Mouse (Mus musculus) left cerebral cortex, postnatal 14 days (tissue): ENCODE data around the gene Rsu1. TPM values are rescaled to one million over a fixed set of nuclear protein-coding genes. Genes with fewer than 3 reads are reported as not detected.

Experiments used
- DNase-seq, 2 experiments: peaks; one replicate each; pipeline ENCODE4 v3.0.0; 2021 to 2022; ENCODE audit warnings: low spot score in 2 of 2, mixed read lengths in 1 of 2
- intact Hi-C: fragments of 180-260 bp; cut with DNase I; formaldehyde crosslinking; loops from one replicate; pipeline ENCODE4 v1.15.1; 2025
- total RNA-seq, 2 experiments: library from RNA; stranded (reverse); gene quantifications; 2 replicates each; pipeline ENCODE4 v1.2.3; 2021

Gene Rsu1
- total RNA-seq, 2 experiments from 2014 or later = 42.1 to 46.1 TPM

DNA sequence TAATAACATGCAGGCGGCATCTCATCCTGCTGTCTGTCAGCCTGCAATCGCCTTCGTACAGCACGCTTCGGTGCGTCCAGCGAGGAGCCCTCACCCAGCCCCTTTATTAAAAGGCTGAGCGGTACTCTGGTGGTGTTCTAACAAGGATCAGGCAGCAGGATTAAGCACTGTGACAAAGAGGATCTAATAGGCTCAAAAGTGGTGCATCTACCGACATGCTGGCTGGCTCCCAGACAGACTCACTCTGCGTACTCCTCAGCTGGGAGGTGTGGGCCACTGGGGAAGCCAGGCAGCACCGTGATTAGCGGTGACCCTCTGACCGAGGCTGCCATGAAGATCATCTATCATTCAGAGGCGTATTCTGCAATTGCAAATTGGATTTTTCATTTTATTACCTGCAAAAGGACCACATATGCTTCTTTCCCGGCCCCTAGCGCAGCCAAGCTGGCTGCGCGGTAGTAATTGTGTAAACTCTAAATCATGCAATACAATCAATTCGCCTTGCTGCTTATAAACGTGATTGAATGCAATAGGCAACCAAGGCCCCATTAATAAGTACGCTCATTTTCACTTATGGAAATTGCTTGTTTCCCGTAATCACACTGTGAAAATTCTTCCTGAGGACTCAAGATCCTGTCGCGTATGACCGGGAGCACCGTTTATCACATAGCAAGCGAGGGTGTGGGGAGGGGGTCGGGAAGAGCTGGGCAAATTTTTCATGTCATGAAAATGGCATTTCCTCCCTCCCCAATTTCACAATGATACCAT is 95.5 kb downstream of the Rsu1 start:
- intact Hi-C loops = no loop called here

GRCm38 (mm10) chr2:13174461-13174860 is 96.8 kb downstream of the Rsu1 start:
- intact Hi-C loops = no loop called here
- DNase-seq = no peak

More for the DNA sequence above, 95.5 kb downstream of the Rsu1 start:
- DNase-seq = no peak

GRCm38 (mm10) chr2:13170651-13171050 is 100.6 kb downstream of the Rsu1 start:
- intact Hi-C loops = no loop called here
- DNase-seq = no peak

DNA sequence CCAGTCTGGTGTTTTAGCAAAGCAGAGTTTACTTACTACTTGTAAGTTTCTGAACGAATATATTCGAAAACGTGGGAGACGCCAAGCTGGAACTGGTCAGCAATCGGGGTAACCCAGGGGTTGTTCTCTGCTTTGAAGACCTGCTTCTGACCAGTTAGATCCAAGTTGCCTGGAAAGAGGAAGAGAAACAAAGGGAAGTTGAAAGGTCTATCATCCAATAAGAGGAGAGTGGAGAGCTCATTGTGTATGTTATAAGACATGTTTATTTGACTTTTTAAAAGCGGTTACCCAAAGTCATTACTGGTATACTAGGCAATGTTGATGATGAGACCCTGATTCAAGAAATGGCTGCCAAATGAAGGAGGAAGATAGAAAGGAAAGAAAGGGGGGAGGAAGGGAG is 101.3 kb downstream of the Rsu1 start:
- intact Hi-C loops = no loop called here
- no peak for DNase-seq

DNA sequence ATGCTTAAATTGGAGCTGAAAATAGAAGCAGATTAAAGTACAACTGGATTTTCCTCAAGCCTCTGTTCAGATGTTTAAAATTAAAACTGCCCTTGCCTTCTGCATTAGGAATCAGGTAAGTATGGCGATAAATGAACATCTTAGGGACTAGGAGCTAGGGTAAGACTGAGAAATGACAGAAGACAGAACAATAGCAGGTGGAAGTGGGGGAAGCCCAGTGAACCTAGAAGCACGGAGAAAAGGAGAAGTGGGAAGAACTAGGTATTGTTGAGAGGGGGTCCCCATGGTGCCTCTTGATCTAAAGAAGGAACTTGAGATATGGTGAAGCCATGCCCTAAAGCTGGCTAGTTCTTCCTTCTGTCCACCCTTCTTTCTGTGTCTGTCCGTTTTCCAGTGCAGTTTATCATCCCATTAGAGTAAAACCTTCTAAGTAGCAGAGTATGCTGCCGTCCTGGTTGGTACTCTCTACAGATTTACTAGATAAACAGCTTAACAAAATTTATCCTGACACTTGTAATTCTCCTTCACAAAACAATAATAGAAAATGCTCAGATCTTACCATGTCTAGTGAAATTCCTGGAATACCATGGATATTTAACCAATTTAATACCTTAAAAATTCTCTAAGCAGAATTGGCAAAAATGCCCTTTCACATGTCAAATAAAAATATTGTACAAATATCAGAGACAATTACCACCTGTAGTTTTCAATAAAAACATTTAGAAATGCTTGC is 101.9 kb downstream of the Rsu1 start:
- no peak for DNase-seq
- intact Hi-C loops = no loop called here

DNA sequence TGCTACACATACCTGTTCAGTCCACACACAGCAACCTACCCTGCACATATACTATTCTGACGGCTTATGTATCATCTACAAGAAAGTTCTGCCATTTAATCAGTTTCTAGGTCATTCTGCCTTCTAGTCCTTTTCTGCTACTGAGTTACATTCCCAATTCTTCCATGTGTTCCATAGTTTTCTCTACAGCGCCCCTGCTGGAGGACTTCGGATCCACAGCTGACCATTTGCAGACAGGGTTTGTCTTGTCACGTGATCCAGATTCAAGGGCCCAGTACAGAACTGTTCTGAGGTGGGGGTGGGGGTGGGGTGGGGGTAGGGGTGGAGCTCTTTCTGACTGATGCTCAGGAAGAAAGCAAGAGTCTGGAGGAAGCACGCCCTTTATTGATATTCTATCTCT is 102.5 kb downstream of the Rsu1 start:
- DNase-seq = no peak
- intact Hi-C loops = no loop called here

DNA sequence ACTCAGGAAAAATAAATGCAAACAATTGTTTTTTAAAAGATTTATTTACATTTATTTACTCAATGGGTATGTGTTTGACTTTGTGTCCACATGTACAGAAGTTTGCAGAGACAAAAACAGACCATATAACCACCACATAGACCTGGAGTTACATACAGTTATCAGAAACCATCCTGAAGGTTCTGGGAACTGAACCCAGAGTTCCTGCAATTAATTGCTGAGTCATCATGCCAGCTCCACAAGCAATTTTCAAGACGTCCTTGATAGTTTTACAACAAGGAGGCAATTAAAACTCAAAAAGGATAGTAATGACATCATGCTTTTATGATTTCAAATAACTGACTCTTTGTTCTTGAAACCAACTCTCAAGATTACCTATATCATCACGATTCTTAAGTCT is 109.5 kb downstream of the Rsu1 start:
- intact Hi-C loops = no loop called here
- DNase-seq = no peak

GRCm38 (mm10) chr2:13145245-13145644 is 126.0 kb downstream of the Rsu1 start:
- DNase-seq = no peak
- intact Hi-C loops = no loop called here

- DNase-seq = no peak
- intact Hi-C loops = no loop called here
These were observed 136.3 kb downstream of the Rsu1 start for GRCm38 (mm10) chr2:13134890-13135289.

DNA sequence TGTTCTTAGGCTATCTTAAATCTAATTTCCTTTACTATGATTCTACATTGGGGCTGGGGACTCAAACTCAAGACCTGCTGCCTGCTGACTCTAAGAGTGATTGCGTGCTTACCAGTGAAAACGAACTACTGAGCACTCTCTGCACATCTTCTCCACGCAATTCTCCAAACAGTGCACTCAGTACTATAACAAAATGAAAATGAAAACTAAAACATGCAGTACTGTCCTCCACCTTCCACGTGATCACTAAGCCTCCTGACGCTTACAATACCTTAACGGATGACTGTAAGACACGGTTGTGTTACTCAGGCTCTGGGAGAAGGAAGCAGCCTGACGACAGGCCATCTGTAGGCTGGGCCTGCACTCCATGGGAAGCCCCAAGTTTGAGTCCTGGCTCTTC is 138.4 kb downstream of the Rsu1 start:
- intact Hi-C loops = no loop called here

DNA sequence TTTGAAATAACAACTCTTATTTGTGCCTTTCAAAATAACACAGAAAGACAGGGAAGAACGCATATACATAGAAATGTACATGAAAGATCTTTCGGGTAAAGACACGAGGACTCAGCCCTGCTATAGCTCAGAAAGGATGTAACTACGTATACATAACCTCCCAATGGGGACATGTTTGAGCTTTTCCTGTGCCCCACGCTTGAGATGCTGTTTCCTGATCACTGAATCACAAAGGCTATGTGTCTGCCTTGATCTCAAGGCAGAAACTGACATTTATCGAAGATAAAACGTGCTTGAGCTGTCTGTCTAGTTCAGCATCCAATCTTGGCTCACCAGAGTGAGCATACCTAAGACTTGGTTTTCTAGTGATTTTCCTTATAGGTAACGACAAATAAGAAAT is 138.8 kb downstream of the Rsu1 start:
- DNase-seq = no peak
- intact Hi-C loops = no loop called here

More for the DNA sequence above, 138.4 kb downstream of the Rsu1 start:
- DNase-seq = no peak

DNA sequence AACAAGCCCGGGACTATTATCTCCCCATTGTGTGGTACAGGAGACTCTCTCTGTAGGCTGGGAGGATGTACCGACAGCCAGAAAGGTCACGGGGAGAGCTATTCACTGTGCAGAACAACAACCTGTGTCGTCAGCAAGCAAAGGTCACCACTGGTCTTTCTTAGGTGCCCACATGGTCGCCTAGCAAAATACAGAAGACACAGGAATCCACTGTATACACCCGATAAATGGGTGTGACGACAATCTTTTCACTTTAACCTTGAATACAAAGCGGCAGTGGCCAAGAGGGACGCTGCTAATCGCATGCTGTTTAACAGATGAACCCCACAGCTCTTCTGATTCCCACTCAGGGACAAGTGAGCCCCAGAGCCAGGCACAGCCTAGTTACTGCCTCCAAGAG is 141.4 kb downstream of the Rsu1 start:
- intact Hi-C loops = no loop called here
- no peak for DNase-seq

DNA sequence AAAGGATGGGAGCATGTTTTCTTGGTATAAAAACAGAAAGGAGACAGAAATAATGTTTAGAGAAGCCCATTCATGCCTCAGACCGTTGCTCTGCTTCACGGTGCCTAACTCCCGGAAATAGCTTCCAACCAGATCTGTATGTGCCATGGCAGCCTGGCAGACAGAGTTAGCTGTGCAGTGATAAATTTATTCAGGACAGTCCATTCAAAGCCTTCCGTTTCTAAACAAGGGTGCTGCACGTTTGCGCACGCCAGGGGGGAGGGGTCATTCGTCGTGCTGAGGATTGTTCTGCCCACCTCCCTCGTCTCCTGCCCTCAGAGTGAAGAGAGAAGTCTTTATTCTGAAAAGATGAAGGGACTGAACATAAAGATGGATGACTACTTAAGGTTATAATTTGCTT is 141.9 kb downstream of the Rsu1 start:
- intact Hi-C loops = no loop called here
- DNase-seq = peak; percentile 22 to 43

DNA sequence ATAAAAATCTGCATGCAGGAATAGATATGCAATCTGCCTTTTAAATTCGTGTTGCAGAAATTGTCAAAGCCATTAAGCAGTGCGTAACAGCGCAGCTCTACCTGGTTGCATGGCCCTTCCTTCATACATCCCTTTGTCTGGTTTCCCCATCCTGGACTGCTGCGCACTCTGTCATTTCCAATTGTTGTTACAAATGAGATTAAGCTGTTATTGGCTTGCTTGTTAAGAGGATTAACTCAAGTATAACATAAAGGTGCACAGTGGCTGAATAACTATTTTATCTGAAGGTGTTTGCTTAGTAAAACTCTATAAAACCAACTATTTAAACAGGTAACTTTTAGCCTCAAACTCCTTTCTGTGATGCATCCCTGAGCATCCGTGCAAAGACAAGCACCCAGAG is 150.8 kb downstream of the Rsu1 start:
- no peak for DNase-seq
- intact Hi-C loops = no loop called here

GRCm38 (mm10) chr2:13117896-13118295 is 153.3 kb downstream of the Rsu1 start:
- DNase-seq = no peak
- intact Hi-C loops = no loop called here

- intact Hi-C loops = no loop called here
- no peak for DNase-seq
These were observed 164.7 kb downstream of the Rsu1 start for GRCm38 (mm10) chr2:13106531-13106930.

GRCm38 (mm10) chr2:13104388-13104787 is 166.8 kb downstream of the Rsu1 start:
- intact Hi-C loops = no loop called here
- no peak for DNase-seq

DNA sequence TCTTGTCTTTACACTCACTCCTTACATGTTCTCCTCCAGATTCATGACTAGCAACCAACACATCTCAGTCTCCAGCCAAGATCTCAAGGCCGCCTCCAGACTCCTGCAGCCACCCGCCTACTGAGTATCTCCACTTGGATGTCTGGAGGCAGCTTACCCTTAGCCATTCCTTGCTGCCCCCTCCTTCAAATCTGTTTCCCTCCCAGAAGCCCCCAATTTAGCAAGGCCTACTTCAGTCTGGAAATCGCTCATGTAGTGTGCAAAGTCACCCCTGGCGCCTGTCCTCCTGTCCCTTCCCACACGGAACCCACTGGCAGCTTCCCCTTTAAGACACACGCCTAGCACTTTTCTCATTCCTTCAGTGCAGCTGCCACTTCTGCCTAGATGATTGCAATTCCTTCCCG is 167.4 kb downstream of the Rsu1 start:
- DNase-seq = peak; percentile 34 to 58
- intact Hi-C loops = no loop called here

GRCm38 (mm10) chr2:13094045-13094444 is 177.2 kb downstream of the Rsu1 start:
- intact Hi-C loops = no loop called here
- no peak for DNase-seq

GRCm38 (mm10) chr2:13093570-13093969 is 177.6 kb downstream of the Rsu1 start:
- intact Hi-C loops = no loop called here
- DNase-seq = no peak

GRCm38 (mm10) chr2:13091399-13092015 is 179.7 kb downstream of the Rsu1 start:
- DNase-seq = no peak
- intact Hi-C loops = no loop called here
